Mouse (Mus musculus) forelimb bud, embryonic 11.5 days (tissue): Measurements from ENCODE around the gene Got1.
"Not testable (repeated sequence)": the region's sequence is repeated elsewhere in the genome, so short reads cannot be mapped to it uniquely, and the experiment has no call there.

Experiments used
- DNase-seq: peaks from one replicate; pipeline ENCODE4 v3.0.0-alpha.2; 2012; ENCODE audit warnings: low read depth, low spot score

Got1 gene

GRCm38 (mm10) chr19:43521996-43522395 lies 2.4 kb downstream of the Got1 start:
- no peak for DNase-seq

DNA sequence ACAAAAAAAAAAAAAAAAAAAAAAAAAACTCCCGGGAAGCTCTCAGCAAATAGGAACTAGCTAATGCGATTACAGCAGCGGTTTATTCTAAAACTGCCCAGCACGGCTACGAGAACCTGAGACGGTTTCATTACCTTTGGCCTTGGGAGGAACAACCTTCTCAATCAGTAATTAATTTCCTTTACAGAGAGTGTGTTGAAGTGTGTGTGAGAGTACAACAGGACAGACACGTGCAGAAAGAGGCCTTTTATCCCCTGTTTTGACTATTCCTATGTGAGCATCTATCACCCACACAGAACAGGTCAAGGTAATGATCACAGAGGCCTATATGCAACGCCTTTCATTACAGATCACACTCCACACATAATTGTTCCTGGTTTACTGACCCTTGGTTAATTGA lies 3.0 kb downstream of the Got1 start:
- no peak for DNase-seq

- DNase-seq: no peak
These were observed 4.0 kb downstream of the Got1 start for GRCm38 (mm10) chr19:43520402-43520801.

DNA sequence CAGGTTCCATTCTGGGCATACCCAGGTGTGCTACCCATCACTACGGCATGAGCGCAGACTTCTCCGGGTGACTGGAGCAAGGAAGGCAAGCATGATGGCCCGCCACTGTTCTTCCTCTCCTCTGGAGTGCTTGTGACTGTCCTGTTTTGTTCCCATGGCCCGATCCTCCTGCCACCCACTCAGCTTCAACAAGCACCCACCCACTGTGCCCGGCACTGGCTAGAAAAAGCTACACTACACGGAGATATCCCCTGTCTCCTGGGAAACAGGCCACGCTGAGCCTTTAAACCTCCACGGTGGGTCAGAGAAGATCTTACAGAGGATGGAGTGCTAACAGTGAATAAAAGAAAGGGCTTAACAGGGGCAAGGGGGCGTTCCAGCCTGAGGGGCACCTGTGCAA lies 5.2 kb downstream of the Got1 start:
- no peak for DNase-seq

DNA sequence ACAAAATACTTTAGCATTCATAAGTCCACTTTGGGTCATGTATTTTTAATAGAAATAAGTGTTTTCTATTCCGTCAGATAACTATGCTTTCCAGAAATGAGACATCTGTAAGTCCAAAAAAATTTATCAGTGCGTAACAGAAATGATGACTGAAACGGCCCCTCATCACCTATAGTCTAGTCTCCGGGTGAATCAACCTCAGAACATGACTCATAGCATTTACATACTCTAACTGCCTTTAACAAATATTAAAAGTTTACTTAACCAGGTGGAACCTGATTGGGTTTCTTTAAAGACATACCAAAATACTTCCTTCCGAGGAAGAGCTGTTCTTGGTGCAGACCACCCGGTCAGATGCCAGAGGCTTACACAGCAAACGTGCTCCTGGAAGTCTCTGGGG lies 6.1 kb downstream of the Got1 start:
- no peak for DNase-seq

- DNase-seq: no peak
These were observed 6.6 kb downstream of the Got1 start for GRCm38 (mm10) chr19:43517808-43518207.

DNA sequence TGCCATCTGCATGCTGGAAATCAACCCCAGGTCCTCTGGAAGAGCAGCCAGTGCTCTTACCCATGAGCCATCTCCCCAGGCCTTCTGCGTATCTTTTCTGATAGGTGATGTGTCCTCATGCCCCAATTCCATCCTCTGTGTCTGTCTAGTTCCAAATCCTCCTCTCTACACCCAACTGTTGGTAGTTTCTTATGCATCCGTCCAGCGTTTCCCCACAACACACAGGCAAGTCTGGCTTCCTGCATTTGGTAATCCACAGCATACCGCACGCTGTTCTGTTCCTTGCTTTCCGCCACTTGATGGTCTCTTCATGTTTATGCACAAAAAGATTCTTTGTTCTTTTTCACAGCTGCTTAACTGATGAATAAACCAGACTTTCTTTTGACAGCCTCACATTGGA lies 7.1 kb downstream of the Got1 start:
- no peak for DNase-seq

DNA sequence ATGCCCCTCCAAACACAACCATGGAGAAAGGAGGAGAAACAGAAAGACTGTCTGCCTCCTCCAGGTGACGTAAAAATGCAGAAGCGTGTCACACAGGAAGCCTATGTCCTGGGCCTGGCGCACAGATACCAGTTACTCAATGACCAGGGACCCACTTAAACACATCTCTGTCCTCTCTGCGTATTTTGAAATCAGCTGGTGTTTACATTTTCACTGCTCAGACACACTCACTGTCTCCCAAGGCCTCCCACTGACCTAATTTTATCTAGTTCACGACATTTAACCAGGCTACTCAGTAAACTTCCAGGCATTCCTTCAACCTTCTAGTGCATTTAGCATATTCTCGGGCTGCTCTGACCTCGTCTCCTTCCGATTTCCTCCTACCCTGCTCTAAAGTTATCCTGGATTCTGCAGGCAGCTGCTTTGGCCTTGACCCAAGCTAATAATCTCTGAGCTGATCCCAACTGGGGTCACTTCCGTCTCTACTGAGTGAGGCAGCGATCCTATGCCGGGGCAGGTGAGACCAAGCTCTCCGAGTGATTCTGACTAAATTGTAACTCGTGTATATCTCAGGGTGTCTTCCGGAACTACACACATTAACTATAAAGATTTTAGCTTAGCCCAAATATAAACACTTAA lies 7.9 kb downstream of the Got1 start:
- no peak for DNase-seq

GRCm38 (mm10) chr19:43515668-43516396 lies 8.6 kb downstream of the Got1 start:
- DNase-seq: no peak

- DNase-seq: no peak
These were observed 10.5 kb downstream of the Got1 start for GRCm38 (mm10) chr19:43513874-43514273.

GRCm38 (mm10) chr19:43511621-43512620 lies 12.5 kb downstream of the Got1 start:
- DNase-seq: no peak

- DNase-seq: no peak
These were observed 13.8 kb downstream of the Got1 start for GRCm38 (mm10) chr19:43510436-43511220.

GRCm38 (mm10) chr19:43505441-43505840 lies 19.0 kb downstream of the Got1 start:
- no peak for DNase-seq

DNA sequence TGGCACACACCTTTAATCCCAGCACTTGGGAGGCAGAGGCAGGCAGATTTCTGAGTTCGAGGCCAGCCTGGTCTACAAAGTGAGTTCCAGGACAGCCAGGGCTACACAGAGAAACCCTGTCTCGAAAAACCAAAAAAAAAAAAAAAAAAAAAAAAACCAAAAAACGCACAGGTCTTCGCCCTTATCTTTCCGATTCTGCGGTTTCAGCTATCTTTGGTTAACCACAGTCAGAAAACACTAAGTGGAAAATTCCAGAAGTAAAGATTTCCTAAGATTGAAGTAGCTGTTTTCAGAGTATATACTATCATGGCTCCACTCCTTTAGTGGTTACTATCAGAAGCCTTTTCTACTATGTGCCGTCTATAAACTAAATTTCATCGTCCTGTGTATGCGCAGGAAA lies 20.8 kb downstream of the Got1 start:
- not testable (repeated sequence) for DNase-seq

DNA sequence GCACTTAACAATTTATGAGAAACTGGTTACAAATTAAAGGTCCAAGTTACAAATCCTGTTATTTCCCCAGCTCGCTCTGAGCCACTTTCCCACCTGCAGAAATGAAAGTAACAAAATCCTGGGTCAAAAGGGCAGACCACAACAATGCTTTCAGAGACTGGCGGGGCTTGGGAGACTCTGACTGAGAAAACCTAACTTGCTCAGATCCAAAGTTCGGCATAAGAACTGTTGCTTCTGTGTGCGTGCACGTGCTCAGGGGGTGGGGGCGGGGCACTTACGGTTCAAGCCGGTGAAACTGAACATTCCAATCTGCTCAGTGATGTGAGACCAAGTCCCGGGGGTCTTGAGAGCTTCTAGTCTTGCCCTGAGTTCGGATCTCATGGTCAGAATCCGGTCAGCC lies 21.8 kb downstream of the Got1 start:
- DNase-seq: no peak

DNA sequence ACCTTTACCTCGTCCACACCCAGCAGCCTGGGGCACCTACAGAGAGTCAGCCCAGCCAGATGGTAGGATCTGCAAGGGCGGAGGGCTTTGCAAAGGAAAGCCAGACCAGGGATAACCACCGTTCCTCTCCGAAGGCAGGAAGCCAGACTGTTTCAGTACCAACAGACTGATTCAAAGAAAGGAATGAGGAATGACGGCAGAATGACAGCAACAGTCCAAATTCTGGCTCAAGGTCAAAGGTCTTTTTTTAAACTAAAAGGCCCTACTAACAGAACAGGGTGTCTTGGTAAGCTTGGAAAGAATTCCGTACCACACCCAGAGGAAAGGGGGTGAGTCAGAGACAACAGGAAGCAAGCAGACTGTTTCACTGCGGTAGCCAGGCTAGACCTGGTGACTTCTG lies 25.5 kb downstream of the Got1 start:
- no peak for DNase-seq

DNA sequence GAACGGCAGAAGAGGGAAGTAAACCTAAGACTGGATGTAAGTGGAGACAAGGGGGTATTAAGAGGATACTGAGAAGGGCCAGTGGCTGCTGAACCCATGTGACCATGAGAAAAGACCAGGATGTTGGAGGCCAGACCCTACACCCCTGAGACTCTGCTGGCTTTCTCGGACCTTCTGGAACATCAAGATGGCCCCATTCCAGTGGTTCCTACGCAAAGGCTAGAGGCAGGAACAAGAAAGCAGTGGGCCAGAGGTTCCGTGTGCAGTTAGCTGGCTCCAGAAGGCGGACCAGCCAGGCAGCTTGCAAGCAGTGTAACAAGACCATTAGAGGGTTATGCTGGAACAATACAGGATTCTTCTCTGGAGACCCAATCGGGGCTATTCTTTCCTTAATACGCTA lies 27.0 kb downstream of the Got1 start:
- DNase-seq: no peak

DNA sequence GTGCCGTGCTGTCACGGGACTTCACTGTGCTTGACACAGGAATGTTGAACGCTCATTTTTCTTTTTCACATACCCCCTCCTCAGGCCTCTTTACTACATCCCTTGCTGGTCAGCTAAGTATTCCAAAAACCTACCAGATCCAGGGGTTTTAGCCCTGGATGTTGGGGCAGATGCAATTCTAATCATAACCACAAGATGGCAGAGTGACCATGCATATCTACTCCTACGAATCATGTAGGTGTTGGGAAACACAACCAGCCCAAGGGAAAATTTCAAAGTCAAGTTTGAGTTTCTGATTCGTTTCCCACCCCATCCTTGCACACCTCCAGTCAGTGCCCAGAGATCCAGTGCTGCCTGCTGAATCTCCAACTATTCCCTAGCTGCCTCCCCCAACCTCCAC lies 28.6 kb downstream of the Got1 start:
- DNase-seq: peak; percentile 85

- no peak for DNase-seq
These were observed 29.5 kb downstream of the Got1 start for GRCm38 (mm10) chr19:43494914-43495313.

DNA sequence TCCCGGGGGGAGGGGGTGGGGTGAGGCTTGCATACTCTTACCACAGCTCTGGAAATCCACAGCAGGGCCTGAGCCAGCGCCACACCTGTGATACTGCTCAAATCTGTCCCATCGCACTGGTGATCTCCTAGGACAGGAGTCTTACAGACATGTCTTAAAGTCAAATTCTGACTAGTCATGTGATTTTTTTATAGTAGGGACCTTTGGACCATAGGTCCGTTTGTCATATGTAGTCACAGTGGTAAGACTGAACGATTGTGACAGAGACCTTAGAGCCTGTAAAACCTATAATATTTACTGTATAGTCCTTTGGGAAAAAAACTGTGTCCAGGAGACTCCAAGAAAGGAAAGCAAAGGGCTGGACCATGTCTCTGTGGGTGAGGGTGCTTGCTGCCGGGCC lies 30.5 kb downstream of the Got1 start:
- DNase-seq: no peak

DNA sequence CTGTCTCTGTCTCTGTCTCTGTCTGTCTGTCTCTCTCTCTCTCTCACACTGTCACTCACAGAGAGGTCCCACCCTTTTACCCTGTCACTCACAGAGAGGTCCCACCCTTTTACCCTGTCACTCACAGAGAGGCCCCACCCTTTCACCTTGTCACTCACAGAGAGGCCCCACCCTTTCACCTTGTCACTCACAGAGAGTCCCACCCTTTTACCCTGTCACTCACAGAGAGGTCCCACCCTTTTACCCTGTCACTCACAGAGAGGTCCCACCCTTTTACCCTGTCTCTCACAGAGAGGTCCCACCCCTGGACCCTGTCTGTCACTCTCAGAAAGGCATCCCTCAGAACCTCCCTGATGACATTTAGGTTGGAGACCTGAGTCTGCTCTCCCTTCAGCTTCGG lies 31.1 kb downstream of the Got1 start:
- DNase-seq: not testable (repeated sequence)
